Mouse (Mus musculus) T-helper 2 cell (primary cell): ENCODE data around the gene Dohh.

Experiments
- in situ Hi-C: fragments of 300-600 bp; cut with MboI, MseI; formaldehyde crosslinking; loops from one replicate; pipeline ENCODE4 v1.15.1; 2025; ENCODE audit warnings: high pct_unique_total_duplicates

Gene Dohh

GRCm38 (mm10) chr10:81417227-81418215 is 33.3 kb downstream of the Dohh start:
- in situ Hi-C loops: loop anchor here (5.0 kb wide), 1 partner anchor 110 kb away; no protein-coding TSS in a partner anchor

GRCm38 (mm10) chr10:81418216-81419070 is 34.2 kb downstream of the Dohh start:
- in situ Hi-C loops: loop anchor here (5.0 kb wide), 1 partner anchor 109 kb away; no protein-coding TSS in a partner anchor

DNA sequence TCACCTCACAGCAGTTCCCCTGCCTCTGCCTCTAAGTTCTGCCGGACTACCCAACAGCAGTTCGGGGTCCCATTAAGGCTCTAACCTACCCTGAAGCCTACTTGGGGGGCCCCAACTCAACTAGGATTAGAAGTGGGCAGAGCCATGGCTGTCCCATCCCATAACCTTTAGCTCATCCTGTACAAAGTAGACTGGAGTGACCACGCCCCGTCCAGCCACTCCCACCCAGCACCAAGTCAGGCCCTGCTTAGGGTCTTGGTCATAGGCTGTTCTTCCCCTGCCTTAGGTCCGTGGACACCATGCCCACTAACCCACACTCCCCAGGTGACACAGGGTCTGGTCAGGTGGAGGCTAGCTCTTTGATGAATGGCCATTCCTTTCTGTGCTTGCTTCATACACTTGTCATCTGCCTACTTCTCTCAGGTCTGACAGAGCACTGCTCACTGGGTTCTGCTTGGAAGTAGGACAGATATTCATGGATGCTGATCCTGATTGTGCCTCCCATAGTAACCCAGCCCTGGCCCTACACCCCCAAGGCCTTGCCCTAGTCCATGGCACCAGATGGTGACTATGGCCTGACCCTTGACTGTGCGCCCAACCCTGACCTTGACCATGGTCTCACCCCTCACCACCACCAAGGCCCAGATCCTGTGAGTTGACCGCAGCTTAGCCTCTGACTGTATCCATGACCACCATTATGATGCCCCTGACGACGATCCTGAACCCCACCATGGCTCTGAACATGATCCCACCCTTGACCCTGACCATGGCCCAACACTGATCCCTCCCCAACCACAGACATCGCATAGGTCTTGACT is 35.1 kb downstream of the Dohh start:
- in situ Hi-C loops: loop anchor here (5.0 kb wide), 1 partner anchor 108 kb away; no protein-coding TSS in a partner anchor

DNA sequence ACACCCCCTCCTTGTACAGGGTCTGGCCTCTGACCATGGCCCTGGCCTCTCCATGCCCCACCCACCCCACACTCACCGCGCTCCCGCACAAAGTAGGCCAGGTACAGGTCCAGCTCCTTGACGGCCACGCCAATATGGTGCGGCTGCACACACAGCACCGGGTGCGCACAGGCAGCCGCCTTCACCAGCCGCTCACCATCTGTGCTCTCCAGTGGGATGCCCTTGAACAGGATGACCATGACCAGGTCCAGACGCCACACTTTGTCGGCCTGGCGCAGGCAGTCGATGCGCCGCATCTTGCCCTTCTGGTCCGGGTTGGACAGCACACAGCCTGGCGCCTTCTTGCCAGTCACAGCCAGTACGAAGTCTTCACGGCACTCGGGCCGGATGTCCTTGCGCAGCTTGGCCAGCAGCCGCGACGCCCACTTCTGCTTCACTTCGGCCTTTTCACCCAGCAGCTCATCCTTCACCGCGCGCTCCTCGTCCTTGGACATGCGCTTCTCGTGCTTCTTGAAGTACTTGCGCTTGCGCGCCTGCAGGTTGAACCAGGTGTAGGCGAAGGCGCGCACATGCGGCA is 36.1 kb downstream of the Dohh start:
- in situ Hi-C loops: no loop called here

DNA sequence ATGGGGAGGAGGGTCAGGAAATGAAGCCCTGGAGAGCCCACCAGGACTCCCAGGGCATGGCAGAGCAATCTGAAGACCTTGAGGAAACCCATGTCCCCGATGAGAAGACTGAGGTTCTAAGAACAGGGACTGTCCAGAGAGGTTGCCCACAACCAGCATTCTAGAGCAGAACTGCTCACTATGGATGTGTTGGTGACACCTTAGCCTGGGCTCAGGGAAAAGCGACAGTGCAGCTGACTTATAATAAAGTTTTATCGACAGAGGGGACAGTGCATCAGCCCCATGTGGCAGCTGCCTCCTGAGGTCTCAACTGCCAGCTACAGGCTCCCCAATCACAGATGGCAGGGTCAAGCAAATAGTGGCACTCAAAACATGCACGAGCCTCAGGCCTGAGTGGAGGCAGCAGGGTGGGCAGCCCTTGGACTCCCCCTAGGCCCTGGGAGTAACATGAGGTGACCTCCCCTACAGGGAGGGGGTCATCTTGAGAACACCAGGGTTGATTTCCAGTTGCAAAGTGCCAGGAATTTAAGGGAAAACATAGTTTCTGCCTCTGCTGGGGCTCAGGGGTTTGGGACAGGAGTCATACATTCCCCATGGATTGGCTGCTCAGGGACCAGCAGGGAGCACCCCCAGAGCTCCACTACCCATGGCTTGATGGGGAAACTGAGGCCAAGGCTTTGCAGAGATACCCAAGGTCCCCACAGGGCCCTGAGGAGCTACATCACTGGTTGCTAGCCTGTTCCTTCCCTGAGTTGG is 37.0 kb downstream of the Dohh start:
- in situ Hi-C loops: no loop called here

DNA sequence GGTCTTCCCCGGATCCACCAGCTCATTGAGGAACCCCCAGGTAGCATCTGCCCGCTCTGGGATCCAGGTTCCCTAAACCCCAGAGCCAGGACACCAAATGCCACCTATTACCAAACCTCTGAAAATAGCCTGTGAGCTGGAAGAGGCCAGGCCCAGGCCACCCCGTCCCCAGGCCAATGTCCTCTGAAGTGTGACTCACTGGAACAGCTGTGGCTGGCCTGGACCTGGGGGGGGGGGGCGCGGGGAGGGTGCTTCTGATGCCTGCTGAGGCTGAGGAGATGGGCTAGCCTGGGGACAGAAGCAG is 37.5 kb downstream of the Dohh start:
- in situ Hi-C loops: no loop called here

DNA sequence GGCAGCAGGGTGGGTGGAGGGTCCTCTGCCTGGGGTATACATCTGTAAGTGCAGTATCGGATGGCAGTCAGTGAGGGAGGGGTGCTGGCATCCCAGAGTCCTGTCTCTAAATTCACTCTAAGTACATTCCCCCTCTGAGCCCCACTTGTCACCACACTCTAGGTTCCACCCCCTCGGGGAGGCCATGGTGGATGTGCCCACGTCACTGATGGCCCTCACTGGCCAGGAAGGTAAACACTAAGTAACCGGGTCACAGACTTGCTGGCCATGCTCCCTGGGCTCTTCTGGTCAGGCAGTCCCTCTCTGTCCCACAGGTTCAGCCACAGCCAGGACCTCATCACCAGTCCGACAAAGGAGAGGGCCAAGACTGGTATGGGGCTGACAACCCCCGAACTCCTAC is 38.0 kb downstream of the Dohh start:
- in situ Hi-C loops: no loop called here

DNA sequence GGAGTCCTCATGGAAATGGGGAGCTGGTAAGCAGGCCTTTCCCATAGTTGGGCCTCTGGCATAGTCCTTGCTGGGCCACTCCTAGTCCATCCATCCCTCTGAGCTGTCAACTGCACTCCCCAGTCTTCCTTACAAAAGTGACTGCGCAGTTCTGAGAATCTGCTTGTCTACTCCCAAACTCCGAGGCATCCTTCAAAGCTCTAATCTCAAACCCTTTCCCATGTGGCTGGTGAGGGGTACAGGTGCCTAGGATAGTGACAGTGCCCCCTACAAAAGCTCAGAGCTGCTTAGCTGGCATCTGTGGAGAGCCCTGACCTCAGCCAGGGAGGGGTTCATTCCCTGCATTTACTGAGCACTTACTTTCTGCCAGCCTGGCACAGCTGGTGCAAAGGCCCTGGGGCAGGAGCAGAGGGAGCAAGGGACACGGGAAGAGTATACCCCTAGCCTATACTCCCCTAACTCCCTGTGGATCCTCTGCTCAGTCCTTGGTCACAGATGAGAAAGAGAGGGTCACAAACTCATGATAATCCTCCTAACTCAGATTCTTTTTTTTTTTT is 38.5 kb downstream of the Dohh start:
- in situ Hi-C loops: no loop called here

DNA sequence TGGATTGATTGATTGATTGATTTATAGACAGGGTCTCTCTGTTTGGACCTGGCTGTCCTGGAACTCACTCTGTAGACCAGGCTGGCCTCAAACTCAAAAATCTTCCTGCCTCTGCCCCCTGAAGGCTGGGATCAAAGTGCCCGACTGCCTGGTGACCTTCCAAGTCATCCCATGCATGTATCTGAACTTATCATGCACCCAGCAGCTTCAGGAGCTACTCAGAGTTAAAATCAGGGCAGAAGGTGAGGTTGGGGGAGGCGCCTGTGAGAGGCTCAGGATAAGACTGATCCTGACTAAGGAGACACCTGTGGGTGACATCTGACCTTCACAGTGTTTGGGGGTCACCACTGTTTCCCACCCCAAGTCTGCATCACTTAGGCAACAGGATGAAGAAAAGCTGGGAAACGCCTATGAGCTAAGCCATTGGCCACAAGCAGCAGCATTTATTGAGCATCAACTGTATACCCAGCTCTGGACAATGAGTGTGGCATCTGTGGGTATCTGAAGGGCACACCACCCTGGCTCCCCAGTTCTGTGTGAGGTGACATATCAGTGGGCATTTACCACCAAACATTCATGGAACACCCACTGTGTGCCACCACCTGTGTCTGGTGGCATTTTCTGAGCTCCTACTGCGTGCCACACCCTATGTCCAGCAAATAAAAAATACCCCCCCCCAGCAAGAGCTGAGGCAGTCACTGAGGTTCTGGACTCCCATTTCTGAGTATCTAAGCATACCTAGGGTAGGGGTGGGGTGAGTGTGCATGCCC is 39.4 kb downstream of the Dohh start:
- in situ Hi-C loops: no loop called here

DNA sequence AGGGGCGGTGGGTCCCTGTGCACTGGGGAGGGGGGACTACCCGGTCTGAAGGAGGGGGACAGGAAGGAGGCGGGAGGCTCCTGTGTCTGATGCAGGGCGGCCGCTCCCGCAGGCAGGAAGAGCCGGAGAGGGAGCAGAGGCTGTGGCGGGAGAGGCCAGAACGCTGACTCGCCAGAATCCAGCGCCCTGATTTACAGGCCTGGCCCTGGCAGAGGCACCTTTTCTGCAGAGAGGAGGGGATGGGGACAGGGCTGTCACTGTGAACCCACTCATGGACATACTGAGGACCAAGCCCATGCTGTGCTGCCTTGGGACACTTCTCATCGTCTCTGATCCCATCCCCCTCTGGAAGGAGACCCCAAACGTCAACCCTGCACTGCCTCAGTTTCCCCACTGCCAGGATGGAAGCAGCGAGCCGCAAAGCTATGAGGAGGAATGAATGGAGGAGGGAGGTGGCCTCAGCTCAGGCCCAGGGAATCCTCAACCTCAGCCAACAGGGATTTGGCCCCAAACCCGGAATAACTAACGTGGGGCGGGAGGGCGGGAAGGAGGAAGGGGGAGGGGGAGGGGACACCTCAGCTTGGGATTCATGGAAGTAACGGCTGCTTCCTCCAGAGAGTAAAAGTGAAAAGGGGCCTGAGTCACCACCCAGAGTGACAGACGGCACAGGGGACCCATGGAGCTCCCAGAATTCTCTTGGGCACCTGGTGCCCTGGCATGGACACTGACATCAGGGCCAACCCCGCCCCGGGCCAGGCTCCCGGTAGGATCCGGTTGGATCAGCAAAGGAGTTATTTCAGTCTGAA is 40.2 kb downstream of the Dohh start:
- in situ Hi-C loops: no loop called here

DNA sequence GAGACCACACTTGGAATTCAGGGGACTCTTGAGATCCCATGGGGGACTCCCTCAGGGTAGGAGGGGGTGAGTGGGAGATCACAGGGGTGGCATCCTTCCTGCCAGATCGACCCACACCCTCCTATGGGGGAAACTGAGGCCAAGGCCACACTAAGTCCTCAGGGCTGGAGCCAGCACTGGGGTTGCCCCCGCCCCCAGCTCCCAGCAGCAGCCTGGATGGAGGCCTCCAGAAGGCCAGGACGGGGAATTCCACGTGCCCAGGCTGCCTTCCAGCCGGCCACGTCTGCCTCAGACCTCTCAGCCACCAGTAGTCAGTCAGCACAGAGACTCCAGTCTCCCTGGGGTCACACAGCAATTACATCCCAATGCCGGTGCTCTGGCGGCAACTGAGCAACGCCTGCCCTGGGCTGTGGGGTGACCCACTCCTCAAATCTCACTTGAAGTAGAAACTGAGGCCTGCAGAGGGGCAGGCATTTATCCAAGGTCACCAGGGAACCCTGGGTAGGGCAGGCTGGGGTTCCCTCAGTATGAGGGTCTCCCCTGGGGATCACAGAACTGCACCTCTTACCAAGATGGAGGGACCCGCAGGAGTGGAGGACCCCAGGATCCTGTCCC is 41.1 kb downstream of the Dohh start:
- in situ Hi-C loops: no loop called here

DNA sequence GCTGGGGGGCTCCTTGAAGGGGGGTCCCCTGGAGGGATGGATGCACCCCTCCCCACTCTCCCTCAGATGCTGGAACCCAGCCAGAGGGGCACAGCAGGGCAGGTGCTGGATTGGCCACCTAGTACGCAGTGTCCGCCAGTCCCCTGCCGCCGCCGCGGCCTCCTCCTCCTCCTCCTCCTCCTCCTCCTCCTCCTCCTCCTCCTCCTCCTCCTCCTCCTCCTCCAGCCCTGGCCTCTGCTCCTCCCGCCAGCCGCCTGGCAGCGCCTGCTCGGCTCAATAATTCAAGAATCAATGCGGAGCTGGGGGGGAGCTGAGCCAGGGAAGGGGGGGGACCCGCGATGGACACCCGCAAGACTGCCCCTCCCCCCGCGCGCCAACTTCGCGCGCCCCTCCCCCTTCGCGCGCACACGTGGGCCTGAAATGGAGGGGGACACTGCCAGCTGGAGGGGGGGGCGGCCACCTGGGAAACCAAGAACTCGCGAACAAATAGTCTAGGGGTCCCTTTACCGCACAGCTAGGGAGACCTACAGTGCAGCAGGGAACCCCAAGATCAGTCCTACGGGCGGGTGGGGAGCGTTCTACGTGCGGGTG is 41.9 kb downstream of the Dohh start:
- in situ Hi-C loops: no loop called here

GRCm38 (mm10) chr10:81426897-81427296 is 42.7 kb downstream of the Dohh start:
- in situ Hi-C loops: no loop called here

DNA sequence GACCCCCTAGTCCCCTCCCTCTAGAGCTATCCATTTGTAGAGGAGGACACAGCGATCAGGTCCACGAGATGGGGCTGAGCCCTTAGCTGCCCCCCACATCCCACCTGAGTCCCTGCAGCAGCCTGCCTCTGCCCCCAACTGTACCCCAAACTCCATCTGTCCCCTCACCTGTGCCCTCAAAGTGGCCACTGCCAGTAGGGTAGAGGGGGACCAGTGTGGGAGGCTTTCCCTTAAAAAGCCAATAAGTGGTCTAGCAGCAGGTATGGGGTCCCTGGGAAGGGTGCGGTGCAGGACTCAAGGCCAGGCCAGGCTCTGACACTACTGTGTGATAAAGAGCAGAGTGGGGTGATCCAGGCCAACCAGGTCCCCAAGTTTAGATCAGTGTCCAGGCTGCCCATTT is 43.1 kb downstream of the Dohh start:
- in situ Hi-C loops: no loop called here

DNA sequence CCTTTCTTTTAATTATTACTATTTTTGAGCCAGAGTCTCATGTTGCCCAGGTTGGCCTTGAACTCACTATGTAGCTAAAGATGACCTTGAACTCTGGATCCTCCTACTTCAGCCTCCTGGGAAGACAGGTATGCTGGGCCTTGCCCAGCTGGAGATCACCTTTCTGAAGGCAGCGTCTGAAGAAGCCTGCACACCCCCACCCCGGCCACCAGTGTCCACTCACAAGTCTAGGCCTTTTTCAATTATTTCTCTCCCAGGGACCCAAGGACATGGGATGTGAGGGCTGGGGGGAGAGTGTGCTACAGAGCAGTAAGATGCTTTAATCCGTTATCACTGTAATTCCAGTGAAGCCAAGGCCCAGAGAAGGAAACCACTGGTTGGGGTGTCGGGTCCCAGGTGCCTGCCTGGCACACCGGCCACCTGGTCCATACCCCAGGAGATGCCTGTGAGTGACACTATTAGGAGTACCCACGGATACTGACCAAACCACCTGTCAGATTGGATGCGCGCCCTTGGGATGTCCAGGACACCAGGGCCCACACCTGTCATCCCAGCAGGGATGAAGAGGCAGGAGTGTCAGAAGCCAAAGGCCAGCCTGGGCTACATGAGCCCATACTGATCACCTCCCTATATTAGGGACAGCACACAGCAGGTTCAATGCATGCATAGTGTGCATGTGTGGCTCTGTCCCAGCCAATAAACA is 43.7 kb downstream of the Dohh start:
- in situ Hi-C loops: no loop called here

- in situ Hi-C loops: no loop called here
Measured at GRCm38 (mm10) chr10:81428507-81428870, 44.3 kb downstream of the Dohh start.

GRCm38 (mm10) chr10:81429092-81429491 is 44.9 kb downstream of the Dohh start:
- in situ Hi-C loops: no loop called here
